10 mouse cellular contexts compared by ENCODE assay signal in the genomic region with DNA sequence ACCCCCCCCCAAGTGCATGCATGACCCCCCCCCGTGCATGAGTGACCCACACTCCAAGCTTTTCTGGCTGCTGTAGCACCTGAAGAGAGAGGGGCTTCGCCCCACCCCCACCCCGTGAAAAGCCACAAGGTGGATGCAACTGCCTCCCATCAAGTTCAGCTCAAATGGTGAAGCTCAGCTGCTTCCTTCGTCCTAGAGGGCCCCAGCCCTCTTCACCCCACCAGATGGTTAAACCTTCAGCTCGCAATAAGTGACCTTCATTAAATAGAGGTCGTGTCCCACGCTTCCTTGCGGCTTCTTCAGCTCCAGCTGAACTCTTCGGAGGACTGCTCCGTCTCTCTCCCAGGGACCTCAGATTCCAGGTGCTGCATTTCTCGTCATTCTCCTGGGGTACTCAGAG. TPM values are rescaled to one million over a fixed set of nuclear protein-coding genes. Genes with fewer than 3 reads are reported as not detected.
DNase-seq lines count a peak whose midpoint lies in the region; ATAC-seq and TF ChIP-seq lines count a peak whose summit lies in the region.
"Had no signal": no experiment of that assay in that cellular context is flagged by ENCODE, and none has a peak within 500 bp of the region (broad histone marks: within the 10 kb centered on the region; RNA-seq: fewer than 3 reads in every experiment).

A gene (plus strand): TSS at position 301 of the 400 bp plus-strand sequence.

- ATAC-seq in hindbrain, embryonic 11.5 days (ENCODE audit: low FRiP score) = peak; percentile 5; the same call in 1 of the 2 replicates
- ATAC-seq in limb, embryonic 14.5 days (ENCODE audit: low FRiP score, low read depth) = no peak

- H3K27ac ChIP-seq in heart, embryonic 10.5 days = no peak within 1 kb of the TSS
- peak within 1 kb of the TSS; percentile 70 for H3K27ac ChIP-seq in hindbrain, embryonic 11.5 days (ENCODE audit: low read depth, low read length)
- no peak within 1 kb of the TSS for H3K27ac ChIP-seq in limb, embryonic 14.5 days (replicated peaks; ENCODE audit: low read depth, low read length)

- no peak for TF ChIP-seq POLR2A in limb, embryonic 14.5 days (IDR thresholded peaks at IDR 0.05; ENCODE audit: borderline replicate concordance, extremely low read depth, insufficient read depth, insufficient read length)

- H3K9ac ChIP-seq in hindbrain, embryonic 11.5 days (ENCODE audit: low read depth, low read length) = peak within 1 kb of the TSS; percentile 40; the same call in 1 of the 2 replicates
- no peak within 1 kb of the TSS for H3K9ac ChIP-seq in limb, embryonic 14.5 days (ENCODE audit: low read depth, low read length, severe bottlenecking)

- 10% methylated on average over 11 of the region's 11 CpGs for WGBS in heart, embryonic 10.5 days
- WGBS in hindbrain, embryonic 11.5 days = 5% methylated on average over 11 of the region's 11 CpGs
- WGBS in limb, embryonic 14.5 days = 3% methylated on average over 11 of the region's 11 CpGs

- H3K36me3 ChIP-seq in heart, embryonic 10.5 days = no peaks in the 10 kb centered on the region
- H3K36me3 ChIP-seq in E14TG2a.4 (ENCODE audit: insufficient read depth, low read length) = no peaks in the 10 kb centered on the region
- H3K36me3 ChIP-seq in hindbrain, embryonic 11.5 days (ENCODE audit: control insufficient read depth, insufficient read depth, low read length) = no peaks in the 10 kb centered on the region
- no peaks in the 10 kb centered on the region for H3K36me3 ChIP-seq in limb, embryonic 14.5 days (ENCODE audit: control insufficient read depth, insufficient read depth, low read length)

- H3K4me3 ChIP-seq in heart, embryonic 10.5 days = peak within 1 kb of the TSS; percentile 54
- peak within 1 kb of the TSS; percentile 80 for H3K4me3 ChIP-seq in E14TG2a.4 (replicated peaks; ENCODE audit: low read length)
- peak within 1 kb of the TSS; percentile 50 for H3K4me3 ChIP-seq in hindbrain, embryonic 11.5 days (ENCODE audit: low read depth, low read length)
- H3K4me3 ChIP-seq in limb, embryonic 14.5 days (replicated peaks; ENCODE audit: low read length) = peak within 1 kb of the TSS; percentile 25

- peaks cover 22% of the 10 kb centered on the region for H3K4me1 ChIP-seq in heart, embryonic 10.5 days
- peaks cover 38% of the 10 kb centered on the region for H3K4me1 ChIP-seq in E14TG2a.4 (replicated peaks; ENCODE audit: low read depth, low read length)
- peaks cover 3% of the 10 kb centered on the region; the same call in 1 of the 2 replicates for H3K4me1 ChIP-seq in hindbrain, embryonic 11.5 days (replicated peaks; ENCODE audit: control insufficient read depth, insufficient read depth, low read length)
- 0 out of 2 replicates have a peak, but pooled peaks cover 7% of the 10 kb centered on the region for H3K4me1 ChIP-seq in limb, embryonic 14.5 days (ENCODE audit: control insufficient read depth, insufficient read depth, low read length)

- peaks cover 69% of the 10 kb centered on the region for H3K27me3 ChIP-seq in heart, embryonic 10.5 days (ENCODE audit: insufficient read depth, poor library complexity, severe bottlenecking)
- peaks cover 70% of the 10 kb centered on the region for H3K27me3 ChIP-seq in E14TG2a.4 (ENCODE audit: insufficient read depth, low read length)
- peaks cover 19% of the 10 kb centered on the region for H3K27me3 ChIP-seq in hindbrain, embryonic 11.5 days (ENCODE audit: control insufficient read depth, insufficient read depth, low read length)
- H3K27me3 ChIP-seq in limb, embryonic 14.5 days (ENCODE audit: control insufficient read depth, insufficient read depth, low read length) = peaks cover 51% of the 10 kb centered on the region

- peak within 1 kb of the TSS; percentile 66 for H3K4me2 ChIP-seq in hindbrain, embryonic 11.5 days (replicated peaks; ENCODE audit: low read depth, low read length)
- H3K4me2 ChIP-seq in limb, embryonic 14.5 days (replicated peaks; ENCODE audit: low read depth, low read length, severe bottlenecking) = peak within 1 kb of the TSS; percentile 43

- DNase-seq in heart, embryonic 10.5 days (ENCODE audit: low spot score) = no peak
- no peak for DNase-seq in heart, adult 8-10 months (ENCODE audit: low spot score)
- peak; percentile 34 for DNase-seq in hindbrain, embryonic 11.5 days (ENCODE audit: low spot score)
- no peak for DNase-seq in limb, embryonic 14.5 days (ENCODE audit: low spot score)
- DNase-seq in right cerebral cortex, postnatal 36 days (ENCODE audit: low spot score in 2 of 2) = no peak
- no peak for DNase-seq in spleen, postnatal 4 days (ENCODE audit: low spot score in 2 of 2)
- DNase-seq in cerebellum, postnatal 14 days = no peak
- DNase-seq: kidney, adult 2 months had no signal

- TF ChIP-seq CTCF in E14TG2a.4 (conservative IDR thresholded peaks at IDR 0.05; ENCODE audit: low read length) = no peak

- no peaks in the 10 kb centered on the region for H3K9me3 ChIP-seq in heart, embryonic 10.5 days
- H3K9me3 ChIP-seq in E14TG2a.4 (ENCODE audit: low read length) = peaks cover 6% of the 10 kb centered on the region
- H3K9me3 ChIP-seq in hindbrain, embryonic 11.5 days (ENCODE audit: control insufficient read depth, low read length) = no peaks in the 10 kb centered on the region
- no peaks in the 10 kb centered on the region for H3K9me3 ChIP-seq in limb, embryonic 14.5 days (ENCODE audit: control insufficient read depth, low read length)

RNA-seq across cellular contexts. Expression of the gene that starts here (rescaled TPM):
- 0.08 TPM in 1 of 2 replicates, not detected in the other for polyA plus RNA-seq in heart, embryonic 10.5 days (2016; fragmentation: Nextera tagmentation; extraction: Ambion mirVana)
- not detected for total RNA-seq in heart, adult 8-10 months (2022)
- 4.4 and 7.4 TPM in 2 replicates for polyA plus RNA-seq in hindbrain, embryonic 11.5 days (2014; fragmentation: Nextera tagmentation; extraction: Ambion mirVana)
- polyA plus RNA-seq in limb, embryonic 14.5 days (2012; rRNA removed) = 0.21 and 0.24 TPM in 2 replicates
- not detected in 2 replicates for polyA plus RNA-seq in limb, embryonic 14.5 days (2014; fragmentation: Nextera tagmentation; extraction: Ambion mirVana)
- polyA plus RNA-seq: C2C12; kidney, adult 2 months had no signal

Comparison
In these comparisons a context has a peak if more than half of its experiments do, and no peak if none do; other contexts are left out.
1. H3K4me3 ChIP-seq: peak in every context shown above with its lines; median percentile 80 in E14TG2a.4; 54 in heart, embryonic 10.5 days; 50 in hindbrain, embryonic 11.5 days; 25 in limb, embryonic 14.5 days.